Mouse (Mus musculus): Measurements from ENCODE around the gene Pm20d1. TPM values are rescaled to one million over a fixed set of nuclear protein-coding genes. Genes with fewer than 3 reads are reported as not detected.

Gene Pm20d1
- total and polyA plus RNA-seq, 3 experiments, result 0.17 to 0.53 (median 0.21) TPM

- in situ Hi-C loops (cut with MboI; ENCODE audit: low pct_ligation_motif_present, low pct_unique_long_range_greater_than_20kb, low sequenced_read_pairs) (loop anchor here (10.0 kb wide), 1 partner anchor 150 kb away; no protein-coding TSS in a partner anchor), dilution Hi-C loops (cut with MboI; ENCODE audit: extremely low pct_ligation_motif_present, extremely low pct_unique_long_range_greater_than_20kb, low sequenced_read_pairs) (no loop called here)
- Histone ChIP-seq H3K4me2 (ENCODE audit: insufficient read depth, low read depth, poor library complexity, severe bottlenecking) (no peak overlapping the region), H3K79me2 (replicated peaks; ENCODE audit: control insufficient read depth, extremely low read depth, insufficient read depth, poor library complexity, severe bottlenecking) (no peaks in the 10 kb centered on the region), H3K36me3 (replicated peaks in 1 of 2; ENCODE audit: control insufficient read depth in 1 of 2, insufficient read depth in 1 of 2, low read length in 1 of 2) (no peaks in the 10 kb centered on the region), H3K27me3 (replicated peaks) (peaks cover 6% of the 10 kb centered on the region), H3K9ac (ENCODE audit: insufficient read depth, low read depth) (no peak overlapping the region), H3K9me3 (replicated peaks; ENCODE audit: low read length) (no peaks in the 10 kb centered on the region), H3K27ac (ENCODE audit: insufficient read depth, low read depth) (no peak overlapping the region), H3K4me3 (replicated peaks in 1 of 3; ENCODE audit: low read depth in 2 of 3, low read length in 2 of 3, poor library complexity in 1 of 3) (no peak overlapping the region), H3K4me1 (ENCODE audit: control insufficient read depth in 1 of 2, insufficient read depth in 2 of 2) (peaks cover 6 to 30% of the 10 kb centered on the region in 2 experiments; a peak in 3 of 4 replicates)
- DNase-seq (ENCODE audit: extremely low read depth), result no peak
- TF ChIP-seq ZC3H11A (IDR thresholded peaks at IDR 0.05; ENCODE audit: low read depth, low read length) (no peak), PAX5 (IDR thresholded peaks at IDR 0.05; ENCODE audit: low read length) (no peak), UBTF (IDR thresholded peaks at IDR 0.05; ENCODE audit: low read depth, low read length) (no peak), HCFC1 (IDR thresholded peaks at IDR 0.05; ENCODE audit: low read depth, low read length) (no peak), JUND (conservative IDR thresholded peaks at IDR 0.05; ENCODE audit: low read depth, low read length) (no peak), MYC (IDR thresholded peaks at IDR 0.05; ENCODE audit: low read depth, low read length) (no peak), E2F4 (IDR thresholded peaks at IDR 0.05; ENCODE audit: insufficient replicate concordance, low read depth, low read length) (no peak), RCOR1 (conservative IDR thresholded peaks at IDR 0.05; ENCODE audit: low read depth, low read length) (no peak), USF1 (IDR thresholded peaks at IDR 0.05; ENCODE audit: low read depth, low read length) (no peak), GABPA (IDR thresholded peaks at IDR 0.05; ENCODE audit: insufficient replicate concordance, low read depth, low read length) (no peak), USF2 (conservative IDR thresholded peaks at IDR 0.05; ENCODE audit: low read depth, low read length) (no peak), JUN (IDR thresholded peaks at IDR 0.05; ENCODE audit: insufficient read depth, low read depth, low read length) (no peak)
Observed at GRCm38 (mm10) chr1:131764581-131765338, 32.4 kb upstream of the Pm20d1 start.

- H3K9me3 ChIP-seq (replicated peaks; ENCODE audit: low read length), result no peaks in the 10 kb centered on the region
- peaks cover under 1 to 22% of the 10 kb centered on the region in 2 experiments; a peak in 3 of 4 replicates for H3K4me1 ChIP-seq (ENCODE audit: control insufficient read depth in 1 of 2, insufficient read depth in 2 of 2)
- TF ChIP-seq CTCF (conservative IDR thresholded peaks at IDR 0.05 in 1 of 2, IDR thresholded peaks at IDR 0.05 in 1 of 2; ENCODE audit: low read depth in 2 of 2, low read length in 2 of 2), result peak; percentile 94 to 95
- no peak for TF ChIP-seq CHD2 (IDR thresholded peaks at IDR 0.05; ENCODE audit: low read length)
- TF ChIP-seq JUND (conservative IDR thresholded peaks at IDR 0.05; ENCODE audit: low read depth, low read length), result no peak
- TF ChIP-seq NRF1 (IDR thresholded peaks at IDR 0.05; ENCODE audit: low read depth, low read length), result no peak
- peak; percentile 88 for TF ChIP-seq ZC3H11A (IDR thresholded peaks at IDR 0.05; ENCODE audit: low read depth, low read length)
- peak; percentile 71; the same call in 1 of the 2 replicates for TF ChIP-seq MYC (IDR thresholded peaks at IDR 0.05; ENCODE audit: low read depth, low read length)
- no peak for TF ChIP-seq ZNF384 (IDR thresholded peaks at IDR 0.05; ENCODE audit: low read depth, low read length)
- no peak for TF ChIP-seq MAFK (IDR thresholded peaks at IDR 0.05; ENCODE audit: insufficient replicate concordance, low read length)
- TF ChIP-seq MXI1 (IDR thresholded peaks at IDR 0.05; ENCODE audit: low read depth, low read length), result no peak
- 0 out of 2 replicates have a peak, but pooled peaks have one; percentile 22 for TF ChIP-seq BHLHE40 (IDR thresholded peaks at IDR 0.05; ENCODE audit: low read depth, low read length)
- no peak for TF ChIP-seq CHD1 (IDR thresholded peaks at IDR 0.05; ENCODE audit: low read depth, low read length)
- TF ChIP-seq RAD21 (IDR thresholded peaks at IDR 0.05; ENCODE audit: low read depth, low read length), result peak; percentile 96
- no peak for TF ChIP-seq USF1 (IDR thresholded peaks at IDR 0.05; ENCODE audit: low read depth, low read length)
- TF ChIP-seq PAX5 (IDR thresholded peaks at IDR 0.05; ENCODE audit: low read length), result no peak
- TF ChIP-seq SMC3 (IDR thresholded peaks at IDR 0.05; ENCODE audit: low read depth, low read length), result peak; percentile 96
- TF ChIP-seq MAZ (IDR thresholded peaks at IDR 0.05; ENCODE audit: low read depth, low read length), result 0 out of 2 replicates have a peak, but pooled peaks have one; percentile 43
- TF ChIP-seq MAX (IDR thresholded peaks at IDR 0.05; ENCODE audit: low read length), result peak; percentile 68
- TF ChIP-seq ZKSCAN1 (IDR thresholded peaks at IDR 0.05; ENCODE audit: borderline replicate concordance, low read depth, low read length), result no peak
- TF ChIP-seq TBP (conservative IDR thresholded peaks at IDR 0.05; ENCODE audit: low read depth, low read length), result no peak
- TF ChIP-seq ELF1 (IDR thresholded peaks at IDR 0.05; ENCODE audit: low read depth, low read length), result no peak
- H3K9ac ChIP-seq (ENCODE audit: insufficient read depth, low read depth), result no peak overlapping the region
- peak; percentile 78 for DNase-seq (ENCODE audit: extremely low read depth)
- no peak overlapping the region for H3K4me3 ChIP-seq (replicated peaks in 1 of 3; ENCODE audit: low read depth in 2 of 3, low read length in 2 of 3, poor library complexity in 1 of 3)
- H3K36me3 ChIP-seq (replicated peaks in 1 of 2; ENCODE audit: control insufficient read depth in 1 of 2, insufficient read depth in 1 of 2, low read length in 1 of 2), result no peaks in the 10 kb centered on the region
- peaks cover 9% of the 10 kb centered on the region for H3K27me3 ChIP-seq (replicated peaks)
- dilution Hi-C loops (cut with MboI; ENCODE audit: extremely low pct_ligation_motif_present, extremely low pct_unique_long_range_greater_than_20kb, low sequenced_read_pairs) (no loop called here), in situ Hi-C loops (cut with MboI; ENCODE audit: low pct_ligation_motif_present, low pct_unique_long_range_greater_than_20kb, low sequenced_read_pairs) (loop anchor here (10.0 kb wide), 1 partner anchor 151 kb away; no protein-coding TSS in a partner anchor)
- no peak overlapping the region for H3K27ac ChIP-seq (ENCODE audit: insufficient read depth, low read depth)
- no peaks in the 10 kb centered on the region for H3K79me2 ChIP-seq (replicated peaks; ENCODE audit: control insufficient read depth, extremely low read depth, insufficient read depth, poor library complexity, severe bottlenecking)
- H3K4me2 ChIP-seq (ENCODE audit: insufficient read depth, low read depth, poor library complexity, severe bottlenecking), result no peak overlapping the region
Observed at GRCm38 (mm10) chr1:131765357-131766001, 31.7 kb upstream of the Pm20d1 start.
